In the genomic region with DNA sequence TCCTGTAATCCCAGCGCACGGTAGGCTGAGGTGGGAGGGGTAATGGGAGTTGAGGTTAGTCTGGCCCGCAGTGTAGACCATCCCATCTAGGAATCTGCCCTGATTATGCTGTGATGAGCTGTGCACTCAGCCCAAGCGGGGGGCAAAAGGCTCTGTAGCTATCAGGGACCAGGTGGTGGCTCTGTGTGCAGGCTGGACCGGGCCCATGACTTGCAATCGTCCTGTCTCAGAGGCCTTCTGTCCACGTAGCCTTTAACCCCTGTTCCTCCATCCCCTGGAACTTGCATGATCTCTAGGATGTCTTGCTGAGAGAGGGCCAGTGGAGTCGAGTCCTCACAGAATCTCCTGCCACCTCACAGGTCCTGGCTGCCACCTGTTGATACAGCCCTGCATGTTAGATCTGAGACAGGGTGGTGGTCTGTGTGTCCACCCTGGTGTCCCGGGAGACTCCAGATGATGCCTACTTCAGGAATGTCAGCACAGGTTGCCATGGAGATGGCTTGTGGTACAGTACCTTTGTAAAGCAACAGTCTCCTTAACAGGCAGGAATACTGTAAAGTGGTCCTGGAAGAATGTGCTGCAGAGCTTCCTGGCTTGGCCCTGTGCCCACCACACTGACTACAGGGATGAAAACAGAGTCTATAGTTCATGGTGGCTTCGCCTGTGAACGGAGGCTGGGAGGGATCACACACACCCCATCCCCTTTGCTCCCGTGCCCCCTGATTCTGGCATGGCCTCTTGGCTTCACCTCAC, we compare ENCODE assay signal across 9 mouse cellular contexts. TPM values are rescaled to one million over a fixed set of nuclear protein-coding genes. Genes with fewer than 3 reads are reported as not detected.
DNase-seq lines count a peak whose midpoint lies in the region; ATAC-seq lines count a peak whose summit lies in the region.
"Had no signal": no experiment of that assay in that cellular context is flagged by ENCODE, and none has a peak within 500 bp of the region (broad histone marks: within the 10 kb centered on the region; RNA-seq: fewer than 3 reads in every experiment).

No protein-coding gene starts in this region.

- peak; percentile 69 for DNase-seq in kidney, postnatal 14 days
- peak; percentile 61 for DNase-seq in embryonic facial prominence, embryonic 14.5 days (ENCODE audit: low spot score)
- DNase-seq in spleen, adult 18-20 months: no peak
- no peak for DNase-seq in embryo, embryonic 9.5 days (ENCODE audit: extremely low spot score)
- DNase-seq in layer of hippocampus, postnatal 10 days (ENCODE audit: low spot score in 2 of 2): no peak

- WGBS in kidney, embryonic 14.5 days: 81% methylated on average over 12 of the region's 12 CpGs
- 70% methylated on average over 12 of the region's 12 CpGs for whole genome bisulfite sequencing in embryonic facial prominence, embryonic 14.5 days
- 53% methylated on average over 12 of the region's 12 CpGs for WGBS in hindbrain, embryonic 15.5 days
- 57% methylated on average over 12 of the region's 12 CpGs for WGBS in neural tube, embryonic 14.5 days

- no peaks in the 10 kb centered on the region for H3K36me3 ChIP-seq in kidney, embryonic 14.5 days (ENCODE audit: control insufficient read depth, insufficient read depth, low read length)
- no peaks in the 10 kb centered on the region for H3K36me3 ChIP-seq in embryonic facial prominence, embryonic 14.5 days (ENCODE audit: control insufficient read depth, insufficient read depth, low read length)
- no peaks in the 10 kb centered on the region for H3K36me3 ChIP-seq in hindbrain, embryonic 15.5 days
- H3K36me3 ChIP-seq in neural tube, embryonic 14.5 days (ENCODE audit: control insufficient read depth, insufficient read depth, low read length): no peaks in the 10 kb centered on the region
- H3K36me3 ChIP-seq: lung, embryonic 15.5 days had no signal

- H3K9me3 ChIP-seq in kidney, embryonic 14.5 days (ENCODE audit: control insufficient read depth, low read length): no peaks in the 10 kb centered on the region
- no peaks in the 10 kb centered on the region for H3K9me3 ChIP-seq in embryonic facial prominence, embryonic 14.5 days (ENCODE audit: control insufficient read depth, low read length)
- no peaks in the 10 kb centered on the region for H3K9me3 ChIP-seq in hindbrain, embryonic 15.5 days
- H3K9me3 ChIP-seq in neural tube, embryonic 14.5 days (ENCODE audit: control insufficient read depth, low read length): no peaks in the 10 kb centered on the region
- H3K9me3 ChIP-seq: lung, embryonic 15.5 days had no signal

- peaks cover 48% of the 10 kb centered on the region for H3K4me1 ChIP-seq in kidney, embryonic 14.5 days (ENCODE audit: control insufficient read depth, insufficient read depth, low read length)
- H3K4me1 ChIP-seq in embryonic facial prominence, embryonic 14.5 days (ENCODE audit: control insufficient read depth, insufficient read depth, low read length): peaks cover 43% of the 10 kb centered on the region
- peaks cover 69% of the 10 kb centered on the region for H3K4me1 ChIP-seq in hindbrain, embryonic 15.5 days (replicated peaks)
- peaks cover 54% of the 10 kb centered on the region for H3K4me1 ChIP-seq in neural tube, embryonic 14.5 days (ENCODE audit: control insufficient read depth, insufficient read depth, low read length)

- no peak overlapping the region for H3K4me2 ChIP-seq in kidney, embryonic 14.5 days (replicated peaks; ENCODE audit: low read depth, low read length)
- H3K4me2 ChIP-seq in embryonic facial prominence, embryonic 14.5 days (ENCODE audit: low read depth, low read length): no peak overlapping the region
- no peak overlapping the region for H3K4me2 ChIP-seq in hindbrain, embryonic 15.5 days
- H3K4me2 ChIP-seq in neural tube, embryonic 14.5 days (ENCODE audit: low read depth, low read length): no peak overlapping the region
- H3K4me2 ChIP-seq: lung, embryonic 15.5 days had no signal

- no peak for ATAC-seq in kidney, embryonic 14.5 days (ENCODE audit: low FRiP score, low TSS enrichment)
- ATAC-seq in embryonic facial prominence, embryonic 14.5 days (ENCODE audit: low read depth): no peak
- ATAC-seq in hindbrain, embryonic 15.5 days (ENCODE audit: low FRiP score, low read depth): no peak
- no peak for ATAC-seq in neural tube, embryonic 14.5 days (ENCODE audit: low read depth)

- no peak overlapping the region for H3K27ac ChIP-seq in kidney, embryonic 14.5 days (ENCODE audit: low read depth, low read length)
- peak overlapping the region; percentile 71 for H3K27ac ChIP-seq in embryonic facial prominence, embryonic 14.5 days (replicated peaks; ENCODE audit: low read depth, low read length)
- peak overlapping the region; percentile 75; the same call in 1 of the 2 replicates for H3K27ac ChIP-seq in hindbrain, embryonic 15.5 days (replicated peaks)
- peak overlapping the region; percentile 65 for H3K27ac ChIP-seq in neural tube, embryonic 14.5 days (ENCODE audit: low read depth, low read length)

- H3K9ac ChIP-seq in kidney, embryonic 14.5 days (ENCODE audit: low read depth, low read length): no peak overlapping the region
- H3K9ac ChIP-seq in embryonic facial prominence, embryonic 14.5 days (ENCODE audit: low read depth, low read length): no peak overlapping the region
- 0 out of 2 replicates have a peak overlapping the region, but pooled peaks have one; percentile 35 for H3K9ac ChIP-seq in hindbrain, embryonic 15.5 days
- 0 out of 2 replicates have a peak overlapping the region, but pooled peaks have one; percentile 16 for H3K9ac ChIP-seq in neural tube, embryonic 14.5 days (replicated peaks; ENCODE audit: low read depth, low read length)
- H3K9ac ChIP-seq: lung, embryonic 15.5 days had no signal

- H3K27me3 ChIP-seq in kidney, embryonic 14.5 days (ENCODE audit: control insufficient read depth, insufficient read depth, low read length): no peaks in the 10 kb centered on the region
- H3K27me3 ChIP-seq in embryonic facial prominence, embryonic 14.5 days (replicated peaks; ENCODE audit: control insufficient read depth, insufficient read depth, low read length): no peaks in the 10 kb centered on the region
- H3K27me3 ChIP-seq in hindbrain, embryonic 15.5 days: no peaks in the 10 kb centered on the region
- no peaks in the 10 kb centered on the region for H3K27me3 ChIP-seq in neural tube, embryonic 14.5 days (ENCODE audit: control insufficient read depth, insufficient read depth, low read length)
- H3K27me3 ChIP-seq: lung, embryonic 15.5 days had no signal

- no peak overlapping the region for H3K4me3 ChIP-seq in kidney, embryonic 14.5 days (ENCODE audit: low read length)
- H3K4me3 ChIP-seq in embryonic facial prominence, embryonic 14.5 days (ENCODE audit: low read depth, low read length): no peak overlapping the region
- H3K4me3 ChIP-seq in hindbrain, embryonic 15.5 days: no peak overlapping the region
- H3K4me3 ChIP-seq in neural tube, embryonic 14.5 days (ENCODE audit: low read depth, low read length): no peak overlapping the region
- H3K4me3 ChIP-seq: lung, embryonic 15.5 days had no signal

RNA-seq across cellular contexts. Expression of a gene that starts 51.9 kb away (rescaled TPM):
- polyA plus RNA-seq in kidney, embryonic 14.5 days (2014; fragmentation: Nextera tagmentation; extraction: Ambion mirVana): 41.6 and 57.7 TPM in 2 replicates
- 66.1 and 70.0 TPM in 2 replicates for polyA plus RNA-seq in embryonic facial prominence, embryonic 14.5 days (2014; fragmentation: Nextera tagmentation; extraction: Ambion mirVana)
- 63.2 and 63.7 TPM in 2 replicates for polyA plus RNA-seq in hindbrain, embryonic 15.5 days (2015; fragmentation: Nextera tagmentation; extraction: Ambion mirVana)
- polyA plus RNA-seq in neural tube, embryonic 14.5 days (2014; fragmentation: Nextera tagmentation; extraction: Ambion mirVana): 55.8 and 57.7 TPM in 2 replicates
- total RNA-seq in layer of hippocampus, postnatal 10 days (2021): 10 to 100 TPM; 66.7 to 67.9 TPM

Comparison
In these comparisons a context has a peak if more than half of its experiments do, and no peak if none do; other contexts are left out.
1. DNase-seq: peak in kidney, postnatal 14 days (single experiment) and embryonic facial prominence, embryonic 14.5 days (single experiment); none in spleen, adult 18-20 months (0 of 2), embryo, embryonic 9.5 days (single experiment) and layer of hippocampus, postnatal 10 days (0 of 2).
2. H3K9ac ChIP-seq: peak in hindbrain, embryonic 15.5 days (single experiment) and neural tube, embryonic 14.5 days (single experiment); none in kidney, embryonic 14.5 days (single experiment) and embryonic facial prominence, embryonic 14.5 days (single experiment).